Mouse (Mus musculus): ENCODE results near the gene Sox6.
"Not testable (repeated sequence)": the region's sequence is repeated elsewhere in the genome, so short reads cannot be mapped to it uniquely, and the experiment has no call there.

Sox6 gene

GRCm38 (mm10) chr7:116038511-116038910 lies at the start of gene Sox6:
Gene Sox6, minus strand, starts transcription at chr7:116038796.
- ChIA-PET CTCF (interaction anchor here in 2 of 4 experiments (1.0 to 3.5 kb wide), 3 partner anchors 8 to 672 kb away, joined by 3 to 23 read pairs (median 17); no protein-coding TSS in a partner anchor), POLR2A (interaction anchor here in 1 of 4 experiments (2.4 kb wide), 1 partner anchor 54 kb away, joined by 17 read pairs; no protein-coding TSS in a partner anchor)

- CTCF ChIA-PET, result not testable (repeated sequence)
- POLR2A ChIA-PET, result interaction anchor here in 2 of 4 experiments (0.8 to 1.7 kb wide), 4 partner anchors 9 to 169 kb away, joined by 3 to 5 read pairs (median 3); no protein-coding TSS in a partner anchor
These were observed 45.8 kb upstream of the Sox6 start, which contains the start of gene Gm4353 for GRCm38 (mm10) chr7:116084366-116084765. Gene Gm4353, minus strand, starts transcription at chr7:116084635.

- CTCF ChIA-PET, result no interaction called here
These were observed 22.1 kb upstream of the Sox6 start for GRCm38 (mm10) chr7:116060739-116061138.

GRCm38 (mm10) chr7:116040470-116041019 lies 1.9 kb upstream of the Sox6 start:
- ChIA-PET POLR2A (interaction anchor here (0.5 to 2.4 kb wide), 12 partner anchors 10 to 294 kb away, joined by 3 to 17 read pairs (median 3); no protein-coding TSS in a partner anchor), CTCF (interaction anchor here (0.6 to 3.5 kb wide), 25 partner anchors 10 to 1165 kb away, joined by 3 to 23 read pairs (median 4); no protein-coding TSS in a partner anchor)

More at GRCm38 (mm10) chr7:116060739-116061138, 22.1 kb upstream of the Sox6 start:
- POLR2A ChIA-PET, result no interaction called here

GRCm38 (mm10) chr7:116039538-116040466 lies 1.2 kb upstream of the Sox6 start:
- ChIA-PET CTCF (interaction anchor here (0.6 to 3.5 kb wide), 27 partner anchors 9 to 1165 kb away, joined by 3 to 23 read pairs (median 3); no protein-coding TSS in a partner anchor), POLR2A (interaction anchor here (0.5 to 2.4 kb wide), 13 partner anchors 9 to 295 kb away, joined by 3 to 17 read pairs (median 3); no protein-coding TSS in a partner anchor)

GRCm38 (mm10) chr7:116039196-116039537 lies 571 bp upstream of the Sox6 start, which contains the start of gene 1110004F10Rik:
Gene 1110004F10Rik, plus strand, starts transcription at chr7:116039397.
- POLR2A ChIA-PET, result interaction anchor here in 2 of 4 experiments (0.6 to 2.4 kb wide), 4 partner anchors 9 to 170 kb away, joined by 3 to 17 read pairs (median 4); no protein-coding TSS in a partner anchor
- CTCF ChIA-PET, result interaction anchor here in 2 of 4 experiments (1.0 to 3.5 kb wide), 4 partner anchors 9 to 673 kb away, joined by 3 to 23 read pairs (median 10); no protein-coding TSS in a partner anchor

GRCm38 (mm10) chr7:116038024-116038423 lies 572 bp downstream of the Sox6 start:
- CTCF ChIA-PET, result no interaction called here
- POLR2A ChIA-PET, result no interaction called here

- ChIA-PET POLR2A (interaction anchor here in 1 of 4 experiments (1.3 to 1.8 kb wide), 2 partner anchors 56 to 168 kb away, joined by 3 to 5 read pairs; no protein-coding TSS in a partner anchor), CTCF (interaction anchor here in 1 of 4 experiments (0.6 kb wide), 2 partner anchors 316 to 874 kb away, joined by 3 to 7 read pairs; no protein-coding TSS in a partner anchor)
These were observed 1.7 kb downstream of the Sox6 start for GRCm38 (mm10) chr7:116036591-116037555.

GRCm38 (mm10) chr7:116035504-116035903 lies 3.1 kb downstream of the Sox6 start:
- ChIA-PET POLR2A (no interaction called here), CTCF (no interaction called here)

- POLR2A ChIA-PET, result no interaction called here
- CTCF ChIA-PET, result no interaction called here
These were observed 4.3 kb downstream of the Sox6 start for GRCm38 (mm10) chr7:116034282-116034758.

GRCm38 (mm10) chr7:116033371-116034241 lies 5.0 kb downstream of the Sox6 start:
- CTCF ChIA-PET, result interaction anchor here in 3 of 4 experiments (0.5 to 0.8 kb wide), 7 partner anchors 102 to 1859 kb away, joined by 3 to 6 read pairs (median 3); no protein-coding TSS in a partner anchor

GRCm38 (mm10) chr7:116032596-116033307 lies 5.8 kb downstream of the Sox6 start:
- POLR2A ChIA-PET, result interaction anchor here in 2 of 4 experiments (0.6 kb wide), 2 partner anchors 244 to 346 kb away, joined by 3 read pairs; no protein-coding TSS in a partner anchor
- CTCF ChIA-PET, result interaction anchor here in 3 of 4 experiments (0.5 to 0.8 kb wide), 9 partner anchors 27 to 1858 kb away, joined by 3 to 6 read pairs (median 3); no protein-coding TSS in a partner anchor

More at GRCm38 (mm10) chr7:116033371-116034241, 5.0 kb downstream of the Sox6 start:
- POLR2A ChIA-PET, result no interaction called here

- CTCF ChIA-PET, result interaction anchor here in 2 of 4 experiments (2.3 to 2.6 kb wide), 2 partner anchors 8 kb away, joined by 8 to 13 read pairs; no protein-coding TSS in a partner anchor
- POLR2A ChIA-PET, result interaction anchor here in 2 of 4 experiments (1.2 to 2.5 kb wide), 3 partner anchors 8 to 80 kb away, joined by 3 to 7 read pairs (median 5); no protein-coding TSS in a partner anchor
These were observed 6.6 kb downstream of the Sox6 start for GRCm38 (mm10) chr7:116031718-116032595.

GRCm38 (mm10) chr7:116031388-116031717 lies 7.2 kb downstream of the Sox6 start:
- ChIA-PET CTCF (interaction anchor here in 2 of 4 experiments (1.8 to 2.6 kb wide), 3 partner anchors 9 to 578 kb away, joined by 4 to 13 read pairs (median 8); no protein-coding TSS in a partner anchor), POLR2A (interaction anchor here in 2 of 4 experiments (1.2 to 2.5 kb wide), 3 partner anchors 9 to 79 kb away, joined by 3 to 7 read pairs (median 5); no protein-coding TSS in a partner anchor)
